Mouse (Mus musculus): ENCODE data around the gene Polg. TPM values are rescaled to one million over a fixed set of nuclear protein-coding genes. Genes with fewer than 3 reads are reported as not detected.
A peak's percentile ranks its signal among the peaks of the same experiment; 100 is the strongest.

Polg gene
- polyA plus RNA-seq, 2 experiments, result 14.0 to 15.4 TPM

DNA sequence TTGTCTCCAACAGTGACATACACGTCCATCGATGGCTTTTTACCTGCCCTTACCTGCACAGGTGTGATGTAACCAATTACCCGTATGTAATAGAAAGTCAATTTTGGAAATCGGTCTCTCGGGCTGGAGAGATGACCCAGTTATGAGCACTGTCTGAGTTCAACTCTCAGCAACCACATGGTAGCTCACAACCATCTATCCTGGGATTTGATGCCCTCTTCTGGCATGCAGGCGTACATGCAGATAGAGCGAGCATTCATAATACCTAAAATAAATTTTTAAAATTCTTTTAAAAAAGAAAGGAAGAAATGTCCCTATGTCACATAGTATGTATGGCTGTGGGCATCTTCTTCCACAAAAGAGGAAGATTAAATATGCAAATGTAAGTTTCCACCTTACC is 5.3 kb upstream of the Polg start:
- TF ChIP-seq CTCF (IDR thresholded peaks at IDR 0.05; ENCODE audit: low read depth), result peak; percentile 53
- TF ChIP-seq EP300 (IDR thresholded peaks at IDR 0.05; ENCODE audit: low read depth), result no peak
- Histone ChIP-seq H3K4me2 (ENCODE audit: low read depth) (no peak overlapping the region), H3K4me3 (ENCODE audit: insufficient read depth in 1 of 2, low read depth in 2 of 2, low read length in 2 of 2) (no peak overlapping the region), H3K27me3 (ENCODE audit: control insufficient read depth, insufficient read depth, low read length) (peaks cover 3% of the 10 kb centered on the region; the same call in 1 of the 2 replicates), H3K27ac (no peak overlapping the region), H3K9ac (replicated peaks) (no peak overlapping the region), H3K36me3 (replicated peaks; ENCODE audit: control insufficient read depth, insufficient read depth, low read depth) (no peaks in the 10 kb centered on the region), H3K4me1 (replicated peaks; ENCODE audit: control insufficient read depth in 2 of 2, insufficient read depth in 2 of 2, low read length in 1 of 2) (peaks cover 12 to 18% of the 10 kb centered on the region in 2 experiments), H3K9me3 (ENCODE audit: control insufficient read depth, low read length) (no peaks in the 10 kb centered on the region)
- DNase-seq (ENCODE audit: low read depth in 3 of 3, low spot score in 3 of 3), result no peak
- WGBS (ENCODE audit: insufficient replicate concordance), result 42% methylated on average over 7 of the region's 7 CpGs
- no peak for ATAC-seq (ENCODE audit: insufficient read depth)

DNA sequence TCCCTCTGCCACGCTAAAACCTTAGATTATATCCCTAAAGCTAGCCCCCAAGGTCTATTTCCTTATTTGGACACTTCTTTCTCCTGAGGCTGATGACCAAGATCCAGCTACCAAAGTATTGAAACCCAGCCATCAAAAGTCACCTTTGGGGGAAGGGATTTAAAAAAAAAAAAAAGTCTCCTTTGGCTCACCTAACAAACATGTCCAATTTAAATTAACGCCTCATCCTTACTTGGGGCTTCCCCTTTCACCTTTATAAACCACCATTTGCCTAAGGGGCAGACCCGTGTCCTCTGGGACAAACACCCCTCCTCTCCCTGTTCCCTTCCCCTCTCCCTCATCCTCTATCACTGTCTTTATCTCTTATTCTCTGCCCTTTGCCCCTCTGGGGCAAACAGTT is 4.6 kb upstream of the Polg start:
- WGBS (ENCODE audit: insufficient replicate concordance), result 31% methylated on average over 3 of the region's 3 CpGs
- H3K36me3 ChIP-seq (replicated peaks; ENCODE audit: control insufficient read depth, insufficient read depth, low read depth), result no peaks in the 10 kb centered on the region
- no peak overlapping the region for H3K27ac ChIP-seq
- no peak overlapping the region for H3K4me3 ChIP-seq (ENCODE audit: insufficient read depth in 1 of 2, low read depth in 2 of 2, low read length in 2 of 2)
- H3K4me1 ChIP-seq (replicated peaks; ENCODE audit: control insufficient read depth in 2 of 2, insufficient read depth in 2 of 2, low read length in 1 of 2), result peaks cover 12 to 18% of the 10 kb centered on the region in 2 experiments
- no peaks in the 10 kb centered on the region for H3K9me3 ChIP-seq (ENCODE audit: control insufficient read depth, low read length)
- no peak overlapping the region for H3K4me2 ChIP-seq (ENCODE audit: low read depth)
- H3K27me3 ChIP-seq (ENCODE audit: control insufficient read depth, insufficient read depth, low read length), result peaks cover 3% of the 10 kb centered on the region; the same call in 1 of the 2 replicates
- no peak overlapping the region for H3K9ac ChIP-seq (replicated peaks)
- ATAC-seq (ENCODE audit: insufficient read depth) (no peak), DNase-seq (ENCODE audit: low read depth in 3 of 3, low spot score in 3 of 3) (no peak)
- TF ChIP-seq CTCF (IDR thresholded peaks at IDR 0.05; ENCODE audit: low read depth) (no peak), EP300 (IDR thresholded peaks at IDR 0.05; ENCODE audit: low read depth) (no peak)

DNA sequence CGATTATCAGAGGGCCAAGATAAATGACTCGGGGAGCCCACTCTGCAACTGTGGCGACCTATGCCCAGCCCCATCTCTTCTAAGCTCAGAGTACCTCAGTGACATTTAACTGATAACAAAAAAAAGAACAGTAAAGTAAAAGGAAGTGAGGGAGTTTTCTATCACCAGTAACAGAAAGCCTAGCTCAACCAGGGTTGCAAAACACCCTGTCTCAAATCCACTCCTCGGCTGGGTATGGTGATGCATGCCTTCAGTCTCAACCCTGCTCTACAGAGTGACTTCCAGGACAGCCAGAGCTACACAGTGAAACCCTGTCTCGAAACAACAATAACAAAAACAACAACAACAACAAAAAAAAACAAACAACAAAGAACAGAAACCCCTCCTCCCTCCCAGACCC is 3.6 kb upstream of the Polg start:
- DNase-seq (ENCODE audit: low read depth in 3 of 3, low spot score in 3 of 3), result no peak
- 20% methylated on average over 5 of the region's 5 CpGs for WGBS (ENCODE audit: insufficient replicate concordance)

DNA sequence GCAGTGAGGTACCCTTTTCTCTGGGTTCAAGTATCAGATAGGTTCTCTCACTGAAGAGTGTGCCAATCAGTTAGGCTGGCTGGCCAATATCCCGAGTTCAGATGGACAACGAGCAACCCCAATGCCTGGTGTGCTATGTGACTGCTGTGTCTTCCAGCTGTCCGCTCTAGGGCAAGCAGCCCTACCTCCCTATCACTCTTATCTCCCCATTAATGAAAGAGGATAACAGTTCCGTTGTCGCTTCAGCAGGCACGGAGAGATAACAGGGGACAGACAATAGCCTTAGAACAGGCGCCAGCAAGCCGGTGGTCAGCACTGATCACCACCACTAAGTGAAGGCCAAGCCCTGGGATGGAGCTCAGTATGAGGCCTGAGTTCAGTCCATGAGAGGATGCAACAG is 2.8 kb upstream of the Polg start:
- no peak overlapping the region for H3K9ac ChIP-seq (replicated peaks)
- peaks cover 3% of the 10 kb centered on the region; the same call in 1 of the 2 replicates for H3K27me3 ChIP-seq (ENCODE audit: control insufficient read depth, insufficient read depth, low read length)
- ATAC-seq (ENCODE audit: insufficient read depth), result no peak
- no peak overlapping the region for H3K27ac ChIP-seq
- TF ChIP-seq CTCF (IDR thresholded peaks at IDR 0.05; ENCODE audit: low read depth) (no peak), EP300 (IDR thresholded peaks at IDR 0.05; ENCODE audit: low read depth) (no peak)
- H3K9me3 ChIP-seq (ENCODE audit: control insufficient read depth, low read length), result no peaks in the 10 kb centered on the region
- no peak overlapping the region; the same call in 1 of the 2 replicates for H3K4me2 ChIP-seq (ENCODE audit: low read depth)
- no peaks in the 10 kb centered on the region for H3K36me3 ChIP-seq (replicated peaks; ENCODE audit: control insufficient read depth, insufficient read depth, low read depth)
- peaks cover 12 to 22% of the 10 kb centered on the region in 2 experiments for H3K4me1 ChIP-seq (replicated peaks; ENCODE audit: control insufficient read depth in 2 of 2, insufficient read depth in 2 of 2, low read length in 1 of 2)
- H3K4me3 ChIP-seq (ENCODE audit: insufficient read depth in 1 of 2, low read depth in 2 of 2, low read length in 2 of 2), result no peak overlapping the region
- no peak for DNase-seq (ENCODE audit: low read depth in 3 of 3, low spot score in 3 of 3)
- 9% methylated on average over 8 of the region's 8 CpGs for WGBS (ENCODE audit: insufficient replicate concordance)

More for the DNA sequence above, 3.6 kb upstream of the Polg start:
- Histone ChIP-seq H3K4me3 (ENCODE audit: insufficient read depth in 1 of 2, low read depth in 2 of 2, low read length in 2 of 2) (no peak overlapping the region), H3K27me3 (ENCODE audit: control insufficient read depth, insufficient read depth, low read length) (peaks cover 3% of the 10 kb centered on the region; the same call in 1 of the 2 replicates), H3K4me2 (ENCODE audit: low read depth) (no peak overlapping the region), H3K4me1 (replicated peaks; ENCODE audit: control insufficient read depth in 2 of 2, insufficient read depth in 2 of 2, low read length in 1 of 2) (peaks cover 12 to 18% of the 10 kb centered on the region in 2 experiments), H3K9ac (replicated peaks) (no peak overlapping the region), H3K36me3 (replicated peaks; ENCODE audit: control insufficient read depth, insufficient read depth, low read depth) (no peaks in the 10 kb centered on the region), H3K27ac (no peak overlapping the region), H3K9me3 (ENCODE audit: control insufficient read depth, low read length) (no peaks in the 10 kb centered on the region)
- ATAC-seq (ENCODE audit: insufficient read depth), result no peak
- TF ChIP-seq EP300 (IDR thresholded peaks at IDR 0.05; ENCODE audit: low read depth) (no peak), CTCF (IDR thresholded peaks at IDR 0.05; ENCODE audit: low read depth) (no peak)

DNA sequence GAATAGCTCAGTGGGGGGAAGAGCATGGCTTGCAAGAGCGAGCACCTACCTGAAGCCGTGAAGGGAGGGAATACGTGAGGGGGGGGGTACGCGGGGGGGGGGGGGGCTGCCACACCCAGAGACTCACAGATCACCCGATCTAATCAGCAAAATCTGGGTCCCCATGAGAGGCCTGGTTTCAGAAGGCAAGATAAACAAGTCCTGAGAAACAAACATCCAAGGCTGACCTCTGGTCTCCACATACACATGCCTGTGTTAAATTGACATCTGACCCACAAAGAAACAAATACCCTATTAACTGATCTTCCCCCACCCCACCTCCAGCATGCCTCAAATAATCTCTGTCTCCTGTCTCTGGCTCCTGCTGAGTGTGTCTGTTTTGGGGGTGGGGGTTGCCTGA is 1.8 kb upstream of the Polg start:
- Histone ChIP-seq H3K27me3 (ENCODE audit: control insufficient read depth, insufficient read depth, low read length) (peaks cover 3% of the 10 kb centered on the region; the same call in 1 of the 2 replicates), H3K36me3 (replicated peaks; ENCODE audit: control insufficient read depth, insufficient read depth, low read depth) (no peaks in the 10 kb centered on the region; the same call in 1 of the 2 replicates), H3K9ac (replicated peaks) (no peak overlapping the region), H3K27ac (no peak overlapping the region), H3K4me1 (replicated peaks; ENCODE audit: control insufficient read depth in 2 of 2, insufficient read depth in 2 of 2, low read length in 1 of 2) (peaks cover 12 to 22% of the 10 kb centered on the region in 2 experiments), H3K4me2 (ENCODE audit: low read depth) (peak overlapping the region; percentile 98), H3K4me3 (ENCODE audit: insufficient read depth in 1 of 2, low read depth in 2 of 2, low read length in 2 of 2) (no peak overlapping the region), H3K9me3 (ENCODE audit: control insufficient read depth, low read length) (no peaks in the 10 kb centered on the region)
- ATAC-seq (ENCODE audit: insufficient read depth) (no peak), DNase-seq (ENCODE audit: low read depth in 3 of 3, low spot score in 3 of 3) (no peak)
- TF ChIP-seq CTCF (IDR thresholded peaks at IDR 0.05; ENCODE audit: low read depth) (no peak), EP300 (IDR thresholded peaks at IDR 0.05; ENCODE audit: low read depth) (no peak)
- WGBS (ENCODE audit: insufficient replicate concordance), result 10% methylated on average over 6 of the region's 6 CpGs

Data from liver, embryonic 14.5 days (tissue).